Mouse (Mus musculus): ENCODE data around the gene Prkn.

- TF ChIP-seq POLR2A (IDR thresholded peaks at IDR 0.05; ENCODE audit: borderline replicate concordance, extremely low read depth, insufficient read depth, insufficient read length, poor library complexity, severe bottlenecking) (no peak), CTCF (IDR thresholded peaks at IDR 0.05; ENCODE audit: borderline replicate concordance, extremely low read depth, insufficient read depth, insufficient read length) (no peak)
Measured at GRCm38 (mm10) chr17:12040546-12040945, 1200.4 kb downstream of the Prkn start.
